Mouse (Mus musculus): ENCODE results near the gene Txndc15. TPM values are rescaled to one million over a fixed set of nuclear protein-coding genes. Genes with fewer than 3 reads are reported as not detected.

Txndc15 gene
- polyA plus RNA-seq (2015; fragmentation: Nextera tagmentation; extraction: Ambion mirVana) = 62.8 and 63.6 TPM in 2 replicates

DNA sequence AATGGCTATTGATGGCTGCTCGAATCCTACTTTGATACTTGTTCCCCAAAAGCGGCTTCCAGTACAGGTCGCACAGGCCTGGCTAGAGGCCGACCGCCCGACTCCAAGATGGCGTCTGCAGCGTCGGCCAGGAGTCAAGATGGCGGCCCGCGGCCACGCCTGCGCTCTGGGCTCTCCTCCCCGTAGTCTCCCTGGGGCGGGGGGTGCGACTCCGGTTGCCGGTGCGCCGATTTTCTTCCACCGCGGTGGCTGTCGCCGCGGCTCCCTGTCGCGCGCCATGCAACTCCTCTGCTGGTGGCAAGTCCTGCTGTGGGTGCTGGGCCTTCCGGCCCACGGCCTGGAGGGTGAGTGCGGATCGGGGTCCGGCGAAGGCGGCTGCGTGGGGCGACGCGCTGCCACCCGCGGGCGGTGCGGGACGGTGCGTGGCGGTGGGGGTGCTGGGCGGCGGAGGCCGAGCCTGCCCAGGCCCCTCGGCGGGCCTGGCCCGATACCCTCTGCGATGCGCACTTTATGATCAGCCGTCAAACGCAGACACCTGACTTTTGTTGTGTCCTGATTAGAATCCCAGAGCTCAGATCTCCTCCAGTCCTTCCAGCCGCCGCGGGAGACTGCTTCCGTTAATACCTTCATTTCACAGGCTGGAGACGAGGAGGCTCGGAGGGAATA is at the start of gene Txndc15:
Gene Txndc15, plus strand, starts transcription at position 150 of the 666 bp plus-strand sequence.
- Histone ChIP-seq H3K9me3 (ENCODE audit: control insufficient read depth, low read length) (no peaks in the 10 kb centered on the region), H3K36me3 (ENCODE audit: control insufficient read depth, insufficient read depth, low read length) (peaks cover 6% of the 10 kb centered on the region; the same call in 1 of the 2 replicates), H3K27ac (replicated peaks) (peak within 1 kb of the TSS; percentile 93), H3K4me1 (replicated peaks; ENCODE audit: control insufficient read depth, insufficient read depth) (no peaks in the 10 kb centered on the region), H3K9ac (ENCODE audit: low read length) (peak within 1 kb of the TSS; percentile 97), H3K27me3 (ENCODE audit: control insufficient read depth, insufficient read depth, low read length) (no peaks in the 10 kb centered on the region), H3K4me3 (ENCODE audit: low read depth, low read length) (peak within 1 kb of the TSS; percentile 94), H3K4me2 (replicated peaks; ENCODE audit: low read depth) (peak within 1 kb of the TSS; percentile 71)
- ATAC-seq (ENCODE audit: low FRiP score, low TSS enrichment) (peak; percentile 93), DNase-seq (ENCODE audit: low spot score) (peak; percentile 90)
- WGBS = under 1% methylated on average over 63 of the region's 63 CpGs
- no peak for TF ChIP-seq EP300 (optimal IDR thresholded peaks at IDR 0.05)
- no peak for TF ChIP-seq CTCF (IDR thresholded peaks at IDR 0.05; ENCODE audit: low read depth)

- DNase-seq (ENCODE audit: low spot score) (peak; percentile 43), ATAC-seq (ENCODE audit: low FRiP score, low TSS enrichment) (no peak)
- Histone ChIP-seq H3K4me1 (replicated peaks; ENCODE audit: control insufficient read depth, insufficient read depth) (no peaks in the 10 kb centered on the region), H3K4me3 (ENCODE audit: low read depth, low read length) (no peak overlapping the region), H3K9ac (ENCODE audit: low read length) (no peak overlapping the region), H3K27me3 (ENCODE audit: control insufficient read depth, insufficient read depth, low read length) (no peaks in the 10 kb centered on the region), H3K9me3 (ENCODE audit: control insufficient read depth, low read length) (no peaks in the 10 kb centered on the region), H3K4me2 (replicated peaks; ENCODE audit: low read depth) (no peak overlapping the region), H3K36me3 (ENCODE audit: control insufficient read depth, insufficient read depth, low read length) (peaks cover 25% of the 10 kb centered on the region), H3K27ac (replicated peaks) (no peak overlapping the region)
- TF ChIP-seq EP300 (optimal IDR thresholded peaks at IDR 0.05) (no peak), CTCF (IDR thresholded peaks at IDR 0.05; ENCODE audit: low read depth) (peak; percentile 72)
- WGBS = 66% methylated on average over 6 of the region's 6 CpGs
Measured at GRCm38 (mm10) chr13:55668550-55668949, 45.9 kb upstream of the Txndc15 start.

DNA sequence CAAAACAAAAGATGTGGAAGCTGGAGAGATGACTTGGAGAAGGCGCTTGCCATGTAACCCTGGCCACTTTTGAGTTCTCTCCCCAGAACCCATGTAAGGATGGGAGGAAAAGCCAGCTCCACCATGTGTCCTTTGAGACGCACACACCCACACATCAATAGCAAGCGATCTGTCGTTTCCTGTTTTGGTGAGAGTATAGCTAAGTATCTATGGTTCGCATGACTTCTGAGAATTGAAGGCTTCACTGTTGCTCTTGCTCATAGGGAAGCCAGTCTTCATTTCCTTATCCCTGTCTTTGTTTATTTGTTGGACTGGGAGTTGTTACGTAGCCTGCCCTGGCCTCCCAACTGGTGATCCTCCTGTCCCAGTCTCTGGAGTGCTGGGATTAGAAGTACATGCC is 41.7 kb upstream of the Txndc15 start:
- no peak for DNase-seq (ENCODE audit: low spot score)
- Histone ChIP-seq H3K36me3 (ENCODE audit: control insufficient read depth, insufficient read depth, low read length) (peaks cover 21% of the 10 kb centered on the region), H3K4me1 (replicated peaks; ENCODE audit: control insufficient read depth, insufficient read depth) (no peaks in the 10 kb centered on the region), H3K27ac (replicated peaks) (no peak overlapping the region), H3K4me2 (replicated peaks; ENCODE audit: low read depth) (no peak overlapping the region), H3K9ac (ENCODE audit: low read length) (no peak overlapping the region), H3K4me3 (ENCODE audit: low read depth, low read length) (no peak overlapping the region), H3K9me3 (ENCODE audit: control insufficient read depth, low read length) (no peaks in the 10 kb centered on the region), H3K27me3 (ENCODE audit: control insufficient read depth, insufficient read depth, low read length) (no peaks in the 10 kb centered on the region)
- TF ChIP-seq CTCF (IDR thresholded peaks at IDR 0.05; ENCODE audit: low read depth) = no peak
- no peak for TF ChIP-seq EP300 (optimal IDR thresholded peaks at IDR 0.05)
- 92% methylated on average over 6 of the region's 6 CpGs for WGBS
- ATAC-seq (ENCODE audit: low FRiP score, low TSS enrichment) = no peak

DNA sequence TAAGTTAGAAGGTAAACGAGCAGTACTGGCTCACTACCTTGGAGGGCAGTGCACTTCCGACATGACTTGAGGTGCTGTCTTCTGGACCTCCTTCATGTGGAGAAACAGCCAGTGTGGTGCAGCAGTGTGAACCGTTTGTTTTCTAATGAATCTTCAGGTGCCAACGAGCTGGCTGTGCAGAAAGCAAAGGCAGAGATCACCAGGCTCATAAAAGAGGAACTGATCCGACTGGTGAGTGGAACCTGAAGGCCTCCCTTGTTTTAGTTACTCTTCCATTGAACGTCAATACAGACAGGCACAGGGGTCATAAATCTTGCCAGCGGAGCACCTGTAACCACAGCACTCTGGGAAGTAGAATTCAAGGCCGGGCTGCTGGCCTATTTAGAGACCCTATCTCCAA is 37.1 kb upstream of the Txndc15 start:
- no peak for DNase-seq (ENCODE audit: low spot score)
- no peaks in the 10 kb centered on the region for H3K9me3 ChIP-seq (ENCODE audit: control insufficient read depth, low read length)
- no peak overlapping the region for H3K9ac ChIP-seq (ENCODE audit: low read length)
- no peaks in the 10 kb centered on the region for H3K4me1 ChIP-seq (replicated peaks; ENCODE audit: control insufficient read depth, insufficient read depth)
- no peaks in the 10 kb centered on the region for H3K27me3 ChIP-seq (ENCODE audit: control insufficient read depth, insufficient read depth, low read length)
- ATAC-seq (ENCODE audit: low FRiP score, low TSS enrichment) = no peak
- H3K4me3 ChIP-seq (ENCODE audit: low read depth, low read length) = no peak overlapping the region
- WGBS = 75% methylated on average over 8 of the region's 8 CpGs
- no peak overlapping the region for H3K4me2 ChIP-seq (replicated peaks; ENCODE audit: low read depth)
- H3K27ac ChIP-seq (replicated peaks) = no peak overlapping the region
- H3K36me3 ChIP-seq (ENCODE audit: control insufficient read depth, insufficient read depth, low read length) = peaks cover 14% of the 10 kb centered on the region
- TF ChIP-seq EP300 (optimal IDR thresholded peaks at IDR 0.05) = no peak
- TF ChIP-seq CTCF (IDR thresholded peaks at IDR 0.05; ENCODE audit: low read depth) = no peak

GRCm38 (mm10) chr13:55682201-55682600 is 32.2 kb upstream of the Txndc15 start:
- no peak for ATAC-seq (ENCODE audit: low FRiP score, low TSS enrichment)
- H3K4me3 ChIP-seq (ENCODE audit: low read depth, low read length) = no peak overlapping the region
- peaks cover 14% of the 10 kb centered on the region for H3K36me3 ChIP-seq (ENCODE audit: control insufficient read depth, insufficient read depth, low read length)
- TF ChIP-seq EP300 (optimal IDR thresholded peaks at IDR 0.05) (no peak), CTCF (IDR thresholded peaks at IDR 0.05; ENCODE audit: low read depth) (no peak)
- no peaks in the 10 kb centered on the region for H3K9me3 ChIP-seq (ENCODE audit: control insufficient read depth, low read length)
- no peak for DNase-seq (ENCODE audit: low spot score)
- H3K4me2 ChIP-seq (replicated peaks; ENCODE audit: low read depth) = no peak overlapping the region
- WGBS = 69% methylated on average over 9 of the region's 9 CpGs
- no peak overlapping the region for H3K27ac ChIP-seq (replicated peaks)
- no peaks in the 10 kb centered on the region for H3K4me1 ChIP-seq (replicated peaks; ENCODE audit: control insufficient read depth, insufficient read depth)
- H3K27me3 ChIP-seq (ENCODE audit: control insufficient read depth, insufficient read depth, low read length) = no peaks in the 10 kb centered on the region
- no peak overlapping the region for H3K9ac ChIP-seq (ENCODE audit: low read length)

DNA sequence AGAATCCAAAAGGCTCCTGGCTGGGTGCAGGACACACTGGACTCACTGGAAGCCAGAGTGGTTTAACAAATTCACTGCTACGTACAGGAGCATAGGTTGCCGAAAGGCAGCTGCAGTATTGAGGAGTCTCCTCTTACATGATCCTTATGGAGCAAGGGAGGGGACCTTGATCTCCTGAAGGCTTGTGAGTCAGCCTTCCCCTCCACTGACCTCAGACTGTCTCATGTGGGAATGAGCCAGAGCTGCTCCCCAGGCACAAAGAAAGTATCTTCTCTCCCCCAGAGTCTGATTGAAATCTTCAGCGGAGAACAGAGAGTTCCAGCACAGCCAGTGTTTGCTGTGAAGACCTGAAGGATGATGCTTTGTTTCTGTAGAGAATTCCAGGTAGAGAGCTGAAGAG is 30.9 kb upstream of the Txndc15 start:
- Histone ChIP-seq H3K27me3 (ENCODE audit: control insufficient read depth, insufficient read depth, low read length) (no peaks in the 10 kb centered on the region), H3K4me3 (ENCODE audit: low read depth, low read length) (no peak overlapping the region), H3K36me3 (ENCODE audit: control insufficient read depth, insufficient read depth, low read length) (peaks cover 7% of the 10 kb centered on the region; the same call in 1 of the 2 replicates), H3K4me1 (replicated peaks; ENCODE audit: control insufficient read depth, insufficient read depth) (no peaks in the 10 kb centered on the region), H3K27ac (replicated peaks) (no peak overlapping the region), H3K9ac (ENCODE audit: low read length) (no peak overlapping the region), H3K9me3 (ENCODE audit: control insufficient read depth, low read length) (no peaks in the 10 kb centered on the region), H3K4me2 (replicated peaks; ENCODE audit: low read depth) (no peak overlapping the region)
- TF ChIP-seq EP300 (optimal IDR thresholded peaks at IDR 0.05) (no peak), CTCF (IDR thresholded peaks at IDR 0.05; ENCODE audit: low read depth) (no peak)
- DNase-seq (ENCODE audit: low spot score) = no peak
- no peak for ATAC-seq (ENCODE audit: low FRiP score, low TSS enrichment)
- WGBS = 67% methylated on average over 3 of the region's 3 CpGs
